Mouse (Mus musculus) spleen, adult 12 weeks (tissue): Measurements from ENCODE around the gene Ciita.

Experiments used
- DNase-seq: peaks from one replicate; pipeline ENCODE4 v3.0.0; 2022; ENCODE audit warnings: low spot score

Ciita gene

DNA sequence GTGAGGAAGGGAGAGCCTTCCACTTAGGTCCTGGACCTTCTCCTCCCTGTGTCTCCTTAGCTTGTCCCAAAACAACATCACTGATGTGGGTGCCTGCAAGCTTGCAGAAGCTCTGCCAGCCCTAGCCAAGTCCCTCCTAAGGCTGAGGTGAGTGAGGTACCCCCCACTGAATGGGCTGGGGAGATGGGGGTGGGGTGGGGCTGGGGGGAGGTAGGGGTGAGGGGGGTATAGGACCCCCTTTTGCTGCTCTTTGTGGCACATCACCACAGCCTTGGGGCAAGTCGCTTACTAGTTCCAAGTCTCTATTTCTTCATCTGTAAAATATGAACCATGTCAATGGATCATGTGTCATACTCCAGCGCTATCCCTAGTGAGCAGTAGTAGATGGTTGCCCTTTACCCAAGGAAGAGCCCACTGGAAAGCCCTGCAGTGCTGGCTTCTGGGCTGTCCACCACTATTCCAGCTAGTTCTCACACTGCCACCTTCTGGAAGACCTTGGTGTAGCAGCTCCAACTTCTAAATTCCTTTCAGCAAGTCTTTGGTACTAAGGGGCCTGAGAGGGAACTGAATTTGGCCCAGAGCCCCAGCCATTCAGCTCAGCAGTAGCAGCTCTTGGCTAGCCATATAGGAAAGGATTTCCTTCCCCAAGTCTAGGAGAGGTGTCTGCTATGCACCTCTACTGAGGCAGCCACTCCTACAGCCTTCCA lies 41.2 kb downstream of the Ciita start:
- DNase-seq: peak; percentile 35

- peak; percentile 54 for DNase-seq
Measured at GRCm38 (mm10) chr16:10522811-10523210, 43.0 kb downstream of the Ciita start.

GRCm38 (mm10) chr16:10523650-10524049 lies 43.8 kb downstream of the Ciita start:
- no peak for DNase-seq

DNA sequence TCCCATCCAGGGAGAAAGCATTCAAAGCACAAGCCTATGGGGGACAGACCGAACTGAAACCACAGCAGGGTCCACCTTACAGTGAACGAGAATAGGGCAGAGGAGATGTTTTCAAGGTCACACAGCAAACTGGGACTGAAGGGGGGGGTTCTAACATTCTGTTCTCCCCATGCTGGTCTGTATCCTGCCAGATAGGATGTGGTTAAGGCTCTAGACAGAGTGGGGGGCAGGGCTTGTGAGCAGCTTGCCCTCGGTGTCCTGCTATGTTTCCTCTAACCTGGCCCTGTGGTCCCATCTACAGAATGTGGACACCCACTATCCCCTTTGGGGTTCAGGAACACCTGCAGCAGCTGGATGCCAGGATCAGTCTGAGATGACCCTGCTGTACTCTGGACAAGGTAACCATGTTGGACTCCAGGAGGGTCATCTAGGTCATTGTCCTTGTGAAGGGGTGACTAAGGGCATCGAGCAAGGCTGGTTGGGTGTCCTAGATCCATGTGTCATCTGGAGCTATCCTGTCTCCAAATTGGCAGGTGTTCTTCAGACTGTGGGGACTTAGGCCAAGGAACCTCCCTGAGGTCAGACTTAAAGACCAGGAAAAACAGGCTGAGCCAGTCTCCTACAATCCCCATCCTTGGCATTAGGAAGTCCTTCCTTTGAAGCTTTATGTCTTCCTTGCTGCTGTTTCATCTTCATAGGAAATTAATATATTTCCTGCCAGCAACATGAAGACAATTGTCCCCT lies 45.2 kb downstream of the Ciita start:
- no peak for DNase-seq

GRCm38 (mm10) chr16:10525610-10525980 lies 45.7 kb downstream of the Ciita start:
- DNase-seq: no peak

- DNase-seq: no peak
Measured at GRCm38 (mm10) chr16:10527046-10527644, 47.3 kb downstream of the Ciita start.

DNA sequence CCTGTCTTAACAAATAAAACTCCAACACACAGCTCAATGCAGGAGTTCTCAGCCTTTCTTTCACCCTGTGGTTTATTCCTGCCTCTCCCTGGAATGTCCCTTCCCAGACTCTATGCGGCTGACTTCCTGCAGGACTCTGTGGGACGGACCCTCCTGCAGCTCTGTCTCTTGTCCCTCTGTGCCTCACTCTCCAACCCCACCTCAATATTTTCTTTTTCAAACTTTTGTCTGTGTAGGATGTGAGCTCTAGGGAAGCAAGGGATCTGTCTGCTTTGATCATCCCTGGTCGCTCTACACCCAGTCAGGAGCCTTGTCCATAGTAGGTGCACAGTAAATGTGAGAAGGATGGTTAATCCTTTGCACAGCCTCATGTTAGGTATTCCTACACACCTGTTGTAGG lies 48.5 kb downstream of the Ciita start:
- DNase-seq: no peak

DNA sequence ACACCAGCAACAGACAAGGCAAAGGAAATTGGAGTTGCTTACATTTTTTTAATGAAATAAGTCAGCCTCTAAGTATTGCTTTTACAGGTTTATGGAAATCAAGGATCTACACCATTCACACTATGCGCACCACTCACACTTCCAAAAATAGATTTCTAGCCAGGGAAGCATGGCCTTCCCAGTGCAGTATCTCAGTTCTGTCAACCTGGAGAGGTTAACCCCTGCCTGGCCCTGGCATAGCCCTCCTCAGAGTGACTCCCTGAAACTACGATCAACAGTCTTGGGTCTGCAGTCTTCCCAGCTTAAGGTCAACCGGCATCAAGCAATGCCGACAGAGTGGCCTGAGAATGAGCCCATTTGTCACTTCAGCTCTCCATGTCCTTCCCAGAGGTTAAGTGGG lies 50.3 kb downstream of the Ciita start:
- no peak for DNase-seq

GRCm38 (mm10) chr16:10533781-10534180 lies 53.9 kb downstream of the Ciita start:
- DNase-seq: no peak

GRCm38 (mm10) chr16:10534567-10534966 lies 54.7 kb downstream of the Ciita start:
- DNase-seq: no peak

- no peak for DNase-seq
Measured at GRCm38 (mm10) chr16:10536323-10536722, 56.5 kb downstream of the Ciita start.

- DNase-seq: no peak
Measured at GRCm38 (mm10) chr16:10536961-10537360, 57.1 kb downstream of the Ciita start.

- DNase-seq: no peak
Measured at GRCm38 (mm10) chr16:10540763-10541597, 61.1 kb downstream of the Ciita start.

- no peak for DNase-seq
Measured at GRCm38 (mm10) chr16:10541598-10541930, 61.7 kb downstream of the Ciita start.

GRCm38 (mm10) chr16:10542266-10542665 lies 62.4 kb downstream of the Ciita start:
- no peak for DNase-seq

GRCm38 (mm10) chr16:10542698-10543365 lies 63.0 kb downstream of the Ciita start, which contains the start of gene Dexi:
Gene Dexi (minus strand): TSS chr16:10543054.
- DNase-seq: peak; percentile 86

DNA sequence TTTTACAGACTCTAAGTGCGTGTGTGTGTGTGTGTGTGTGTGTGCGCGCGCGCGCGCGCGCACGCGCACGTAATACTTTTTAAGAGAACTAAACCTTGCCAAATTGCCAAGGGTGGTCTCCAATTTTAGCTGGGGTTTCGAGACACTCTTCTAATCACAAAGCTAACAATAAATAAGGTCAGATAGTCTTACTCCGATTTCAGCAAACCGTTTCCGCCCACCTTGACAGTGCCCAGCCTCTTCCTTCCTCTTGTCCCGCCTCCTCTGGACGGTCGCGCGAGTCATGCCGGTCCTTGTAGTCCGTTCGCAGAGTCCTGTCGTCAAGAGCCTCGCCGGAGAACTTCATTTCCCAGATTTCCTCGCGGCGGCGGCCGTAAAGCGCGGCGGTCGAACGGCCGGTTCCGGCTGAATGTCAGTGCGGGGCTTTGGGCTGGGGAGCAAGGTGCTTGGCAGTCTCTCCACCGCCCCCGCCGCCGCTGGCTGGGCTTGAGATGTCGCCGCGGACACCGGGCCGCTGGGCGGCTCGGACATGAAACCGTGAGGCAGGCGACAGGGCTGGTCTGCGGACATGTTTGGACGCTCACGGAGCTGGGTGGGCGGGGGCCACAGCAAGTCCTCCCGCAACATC lies 65.2 kb downstream of the Ciita start, which contains the start of gene Clec16a:
Clec16a (plus strand) TSS at position 345 of the 628 bp plus-strand sequence.
- peak; percentile 93 for DNase-seq

GRCm38 (mm10) chr16:10546865-10547264 lies 67.0 kb downstream of the Ciita start:
- DNase-seq: no peak

DNA sequence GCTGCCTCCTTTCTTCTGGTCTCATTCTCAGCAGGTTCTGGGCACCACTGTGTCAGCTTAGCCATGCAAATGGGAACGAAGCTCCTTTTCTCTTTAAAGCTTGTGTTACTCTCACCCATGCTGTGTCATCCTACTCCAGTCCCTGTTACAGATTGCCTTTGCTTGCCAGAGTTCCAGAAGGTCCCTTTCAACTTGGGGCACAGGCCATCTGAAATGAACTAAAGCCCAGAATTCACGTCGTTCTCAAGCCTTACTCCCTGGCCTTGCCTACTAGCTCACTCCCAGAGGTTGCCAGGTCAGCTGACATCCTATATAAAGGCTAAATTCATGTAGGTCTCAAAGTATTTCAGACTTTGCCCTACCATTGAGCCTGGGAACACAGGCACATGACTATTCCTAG lies 69.1 kb downstream of the Ciita start:
- DNase-seq: no peak

GRCm38 (mm10) chr16:10549600-10549999 lies 69.7 kb downstream of the Ciita start:
- no peak for DNase-seq

- no peak for DNase-seq
Measured at GRCm38 (mm10) chr16:10551592-10551991, 71.7 kb downstream of the Ciita start.
